Mouse (Mus musculus): Measurements from ENCODE around the gene L2hgdh. TPM values are rescaled to one million over a fixed set of nuclear protein-coding genes. Genes with fewer than 3 reads are reported as not detected.

L2hgdh gene
- polyA plus RNA-seq, 1 experiment: 6.8 TPM

- H3K27ac ChIP-seq (ENCODE audit: control insufficient read depth, insufficient read depth, low read depth, low read length, poor library complexity): no peak overlapping the region
- 88% methylated on average over 5 of the region's 5 CpGs for WGBS
- TF ChIP-seq POLR2A (IDR thresholded peaks at IDR 0.05; ENCODE audit: borderline replicate concordance, control insufficient read depth, low read depth, low read length) (no peak), CTCF (IDR thresholded peaks at IDR 0.05; ENCODE audit: control insufficient read depth, insufficient read depth, low read length) (no peak)
- no peaks in the 10 kb centered on the region; the same call in 1 of the 2 replicates for H3K4me1 ChIP-seq (ENCODE audit: control insufficient read depth, insufficient read depth, low read length)
- H3K4me3 ChIP-seq (replicated peaks; ENCODE audit: control insufficient read depth, low read depth, low read length): no peak overlapping the region
Measured at GRCm38 (mm10) chr12:69642877-69643276, 81.8 kb downstream of the L2hgdh start.

Other genes starting within 250 kb of the L2hgdh start
- 1.6 and 3.0 TPM in 2 replicates for gene Vcpkmt, start 141.8 kb downstream of the L2hgdh start, polyA plus RNA-seq (2011; ENCODE audit: insufficient read depth, insufficient read length, low replicate concordance, missing spikeins)
- 10.9 and 15.5 TPM in 2 replicates for gene Sos2, start 43.0 kb downstream of the L2hgdh start, polyA plus RNA-seq (2011; ENCODE audit: insufficient read depth, insufficient read length, low replicate concordance, missing spikeins)
- gene Atp5s, start 77 bp upstream of the L2hgdh start, polyA plus RNA-seq (2011; ENCODE audit: insufficient read depth, insufficient read length, low replicate concordance, missing spikeins): 8.4 and 11.4 TPM in 2 replicates
- gene Cdkl1, start 66.4 kb upstream of the L2hgdh start, polyA plus RNA-seq (2011; ENCODE audit: insufficient read depth, insufficient read length, low replicate concordance, missing spikeins): 3.9 and 5.0 TPM in 2 replicates
- gene Atl1, start 167.7 kb upstream of the L2hgdh start, polyA plus RNA-seq (2011; ENCODE audit: insufficient read depth, insufficient read length, low replicate concordance, missing spikeins): 0.50 and 2.7 TPM in 2 replicates
- gene Map4k5, start 168.3 kb upstream of the L2hgdh start, polyA plus RNA-seq (2011; ENCODE audit: insufficient read depth, insufficient read length, low replicate concordance, missing spikeins): 21.5 and 25.7 TPM in 2 replicates

Data from bone marrow, adult 2 months (tissue).